Mouse (Mus musculus) embryonic facial prominence, embryonic 11.5 days (tissue): Measurements from ENCODE around the gene Npc2. TPM values are rescaled to one million over a fixed set of nuclear protein-coding genes. Genes with fewer than 3 reads are reported as not detected.
A peak's percentile ranks its signal among the peaks of the same experiment; 100 is the strongest.

Experiments used
- ATAC-seq: fragments of 200-750 bp; cut with Nextera tagmentation; replicated peaks from 2 replicates; pipeline ENCODE4 v1.8.0; 2017; ENCODE audit warnings: low read depth; ENCODE audit not compliant: insufficient number of reproducible peaks, low FRiP score, low TSS enrichment
- DNase-seq: peaks from one replicate; pipeline ENCODE4 v3.0.0-alpha.2; 2015; ENCODE audit warnings: low spot score
- H3K27ac ChIP-seq: fragments of 300-500 bp; sonication (generic); replicated peaks from 2 replicates; pipeline ENCODE4 v1.5.1; 2014; ENCODE audit warnings: mild to moderate bottlenecking, low read depth, low read length, control low read depth
- H3K27me3 ChIP-seq: fragments of 300-500 bp; sonication (generic); 2 replicates; pipeline ENCODE4 v1.6.1; 2014; ENCODE audit warnings: mild to moderate bottlenecking, low read length, moderate library complexity, mixed read lengths; ENCODE audit not compliant: control insufficient read depth, insufficient read depth
- H3K36me3 ChIP-seq: fragments of 300-500 bp; sonication (generic); replicated peaks from 2 replicates; pipeline ENCODE4 v1.6.1; 2014; ENCODE audit warnings: low read depth, mild to moderate bottlenecking, low read length, moderate library complexity, mixed read lengths; ENCODE audit not compliant: control insufficient read depth, insufficient read depth
- H3K4me1 ChIP-seq: fragments of 300-500 bp; sonication (generic); 2 replicates; pipeline ENCODE4 v1.6.1; 2014; ENCODE audit warnings: low read length, mixed read lengths; ENCODE audit not compliant: control insufficient read depth, insufficient read depth
- H3K4me2 ChIP-seq: fragments of 300-500 bp; sonication (generic); 2 replicates; pipeline ENCODE4 v1.6.1; 2014; ENCODE audit warnings: low read depth, mild to moderate bottlenecking, control low read depth, low read length, moderate library complexity
- H3K4me3 ChIP-seq: fragments of 300-500 bp; sonication (generic); 2 replicates; pipeline ENCODE4 v1.5.1; 2014; ENCODE audit warnings: low read depth, low read length, control low read depth
- H3K9ac ChIP-seq: fragments of 300-500 bp; sonication (generic); replicated peaks from 2 replicates; pipeline ENCODE4 v1.6.1; 2014; ENCODE audit warnings: mild to moderate bottlenecking, control low read depth, low read length
- H3K9me3 ChIP-seq: fragments of 300-500 bp; sonication (generic); replicated peaks from 2 replicates; pipeline ENCODE4 v1.6.1; 2016; ENCODE audit warnings: mild to moderate bottlenecking, low read length, inconsistent platforms, mixed read lengths; ENCODE audit not compliant: control insufficient read depth
- WGBS: fragments of 180-500 bp; shearing (Covaris S2); extraction: QIAGEN DNeasy Blood & Tissue Kit; methylation state at CpG from one replicate; pipeline ENCODE4 v1.1.7; 2014; 5-methylcytosine and 5-hydroxymethylcytosine counted together
- polyA plus RNA-seq: library from polyadenylated mRNA; unstranded; fragments of >200 nt; fragmentation: Nextera tagmentation; extraction: Ambion mirVana; gene quantifications from 2 replicates; pipeline ENCODE4 v1.2.1, GENCODE M21; 2014

The Npc2 gene
- polyA plus RNA-seq, 1 experiment from 2014 or later = 72.6 TPM

- Histone ChIP-seq H3K9ac (no peak overlapping the region), H3K4me1 (no peaks in the 10 kb centered on the region), H3K36me3 (no peaks in the 10 kb centered on the region), H3K4me3 (no peak overlapping the region), H3K4me2 (no peak overlapping the region), H3K27me3 (no peaks in the 10 kb centered on the region), H3K9me3 (no peaks in the 10 kb centered on the region), H3K27ac (no peak overlapping the region)
- no peak for ATAC-seq
- 83% methylated on average over 9 of the region's 9 CpGs for WGBS
- no peak for DNase-seq
Measured at GRCm38 (mm10) chr12:84718462-84719244, 54.3 kb downstream of the Npc2 start.

GRCm38 (mm10) chr12:84714578-84714977, 58.4 kb downstream of the Npc2 start:
- Histone ChIP-seq H3K4me2 (no peak overlapping the region), H3K36me3 (no peaks in the 10 kb centered on the region; the same call in 1 of the 2 replicates), H3K9me3 (no peaks in the 10 kb centered on the region), H3K27ac (no peak overlapping the region), H3K9ac (no peak overlapping the region), H3K4me3 (no peak overlapping the region), H3K27me3 (no peaks in the 10 kb centered on the region), H3K4me1 (no peaks in the 10 kb centered on the region)
- 86% methylated on average over 6 of the region's 6 CpGs for WGBS
- DNase-seq (no peak), ATAC-seq (no peak)

- H3K27ac ChIP-seq = no peak overlapping the region
- no peak for ATAC-seq
- no peak overlapping the region for H3K4me2 ChIP-seq
- H3K4me3 ChIP-seq = no peak overlapping the region
- no peak overlapping the region for H3K9ac ChIP-seq
- H3K9me3 ChIP-seq = no peaks in the 10 kb centered on the region
- H3K36me3 ChIP-seq = no peaks in the 10 kb centered on the region; the same call in 1 of the 2 replicates
- WGBS = 26% methylated on average over 14 of the region's 14 CpGs
- no peaks in the 10 kb centered on the region for H3K27me3 ChIP-seq
- H3K4me1 ChIP-seq = no peaks in the 10 kb centered on the region
- peak; percentile 46 for DNase-seq
Measured at GRCm38 (mm10) chr12:84709842-84710439, 63.0 kb downstream of the Npc2 start.

GRCm38 (mm10) chr12:84707804-84708203, 65.1 kb downstream of the Npc2 start:
- Histone ChIP-seq H3K4me2 (no peak overlapping the region), H3K27me3 (no peaks in the 10 kb centered on the region), H3K36me3 (no peaks in the 10 kb centered on the region), H3K27ac (no peak overlapping the region), H3K9me3 (no peaks in the 10 kb centered on the region), H3K9ac (no peak overlapping the region), H3K4me1 (no peaks in the 10 kb centered on the region), H3K4me3 (no peak overlapping the region)
- DNase-seq (no peak), ATAC-seq (no peak)
- WGBS = 74% methylated on average over 4 of the region's 4 CpGs

GRCm38 (mm10) chr12:84706886-84707285, 66.1 kb downstream of the Npc2 start:
- Histone ChIP-seq H3K4me1 (no peaks in the 10 kb centered on the region), H3K36me3 (no peaks in the 10 kb centered on the region), H3K4me2 (no peak overlapping the region), H3K27ac (no peak overlapping the region), H3K9ac (no peak overlapping the region), H3K4me3 (no peak overlapping the region), H3K27me3 (no peaks in the 10 kb centered on the region), H3K9me3 (no peaks in the 10 kb centered on the region)
- DNase-seq = no peak
- WGBS = 72% methylated on average over 4 of the region's 4 CpGs
- ATAC-seq = no peak

Other genes with a start within 250 kb of the Npc2 start
- gene Vsx2, start 203.4 kb downstream of the Npc2 start, polyA plus RNA-seq = 3.6 and 10.1 TPM in 2 replicates
- 6.3 and 6.5 TPM in 2 replicates for gene Abcd4, start 155.7 kb downstream of the Npc2 start, polyA plus RNA-seq
- not detected in 2 replicates for gene Vrtn, start 132.1 kb downstream of the Npc2 start, polyA plus RNA-seq
- not detected in 2 replicates for gene Syndig1l, start 74.3 kb downstream of the Npc2 start, polyA plus RNA-seq
- gene Isca2, start 99 bp upstream of the Npc2 start, polyA plus RNA-seq = 128 and 136 TPM in 2 replicates
- gene Ltbp2, start 103.4 kb upstream of the Npc2 start, polyA plus RNA-seq = 0.04 and 0.14 TPM in 2 replicates
- 163 and 169 TPM in 2 replicates for gene Fcf1, start 197.7 kb upstream of the Npc2 start, polyA plus RNA-seq
- gene Arel1, start 197.7 kb upstream of the Npc2 start, polyA plus RNA-seq = 19.9 and 21.1 TPM in 2 replicates
- 44.8 and 45.3 TPM in 2 replicates for gene Ylpm1, start 223.2 kb upstream of the Npc2 start, polyA plus RNA-seq